Mouse (Mus musculus): ENCODE measurements around the gene Ppp1r11. TPM values are rescaled to one million over a fixed set of nuclear protein-coding genes. Genes with fewer than 3 reads are reported as not detected.

Gene Ppp1r11
- polyA plus RNA-seq, 1 experiment from 2014 or later, result 166 TPM

Other genes with a start within 250 kb of the Ppp1r11 start
- gene H2-M10.5, start 178.8 kb downstream of the Ppp1r11 start, polyA plus RNA-seq (2015; fragmentation: Nextera tagmentation; extraction: Ambion mirVana), result not detected in 2 replicates
- not detected in 2 replicates for gene H2-M10.6, start 139.6 kb downstream of the Ppp1r11 start, polyA plus RNA-seq (2015; fragmentation: Nextera tagmentation; extraction: Ambion mirVana)
- gene Trim26, start 114.6 kb downstream of the Ppp1r11 start, polyA plus RNA-seq (2015; fragmentation: Nextera tagmentation; extraction: Ambion mirVana), result 44.5 and 48.0 TPM in 2 replicates
- gene Trim15, start 84.5 kb downstream of the Ppp1r11 start, polyA plus RNA-seq (2015; fragmentation: Nextera tagmentation; extraction: Ambion mirVana), result 0.53 and 0.89 TPM in 2 replicates
- gene Trim10, start 82.2 kb downstream of the Ppp1r11 start, polyA plus RNA-seq (2015; fragmentation: Nextera tagmentation; extraction: Ambion mirVana), result 0.70 and 1.0 TPM in 2 replicates
- gene Trim40, start 61.6 kb downstream of the Ppp1r11 start, polyA plus RNA-seq (2015; fragmentation: Nextera tagmentation; extraction: Ambion mirVana), result not detected in 2 replicates
- gene Trim31, start 53.6 kb downstream of the Ppp1r11 start, polyA plus RNA-seq (2015; fragmentation: Nextera tagmentation; extraction: Ambion mirVana), result not detected in 2 replicates
- gene Rnf39, start 8.8 kb downstream of the Ppp1r11 start, polyA plus RNA-seq (2015; fragmentation: Nextera tagmentation; extraction: Ambion mirVana), result 1.7 and 2.0 TPM in 2 replicates
- gene Znrd1, start 6.8 kb upstream of the Ppp1r11 start, polyA plus RNA-seq (2015; fragmentation: Nextera tagmentation; extraction: Ambion mirVana), result 47.3 and 52.3 TPM in 2 replicates
- 4.7 and 6.5 TPM in 2 replicates for gene Znrd1as, start 6.9 kb upstream of the Ppp1r11 start, polyA plus RNA-seq (2015; fragmentation: Nextera tagmentation; extraction: Ambion mirVana)
- 0.42 and 0.44 TPM in 2 replicates for gene 2410137M14Rik, start 29.5 kb upstream of the Ppp1r11 start, polyA plus RNA-seq (2015; fragmentation: Nextera tagmentation; extraction: Ambion mirVana)
- gene H2-M5, start 37.8 kb upstream of the Ppp1r11 start, polyA plus RNA-seq (2015; fragmentation: Nextera tagmentation; extraction: Ambion mirVana), result 2.9 and 3.4 TPM in 2 replicates
- 280 and 312 TPM in 2 replicates for gene Zfp57, start 49.4 kb upstream of the Ppp1r11 start, polyA plus RNA-seq (2015; fragmentation: Nextera tagmentation; extraction: Ambion mirVana)
- gene Mog, start 71.7 kb upstream of the Ppp1r11 start, polyA plus RNA-seq (2015; fragmentation: Nextera tagmentation; extraction: Ambion mirVana), result 2.0 and 3.2 TPM in 2 replicates
- gene Gabbr1, start 94.2 kb upstream of the Ppp1r11 start, polyA plus RNA-seq (2015; fragmentation: Nextera tagmentation; extraction: Ambion mirVana), result 81.7 and 94.9 TPM in 2 replicates
- not detected in 2 replicates for gene Olfr90, start 136.8 kb upstream of the Ppp1r11 start, polyA plus RNA-seq (2015; fragmentation: Nextera tagmentation; extraction: Ambion mirVana)
- gene Olfr91, start 146.5 kb upstream of the Ppp1r11 start, polyA plus RNA-seq (2015; fragmentation: Nextera tagmentation; extraction: Ambion mirVana), result not detected in 2 replicates
- not detected in 2 replicates for gene Olfr92, start 168.3 kb upstream of the Ppp1r11 start, polyA plus RNA-seq (2015; fragmentation: Nextera tagmentation; extraction: Ambion mirVana)
- gene Olfr93, start 209.8 kb upstream of the Ppp1r11 start, polyA plus RNA-seq (2015; fragmentation: Nextera tagmentation; extraction: Ambion mirVana), result not detected in 2 replicates
- not detected in 2 replicates for gene Ubd, start 242.2 kb upstream of the Ppp1r11 start, polyA plus RNA-seq (2015; fragmentation: Nextera tagmentation; extraction: Ambion mirVana)
- gene Olfr94, start 249.3 kb upstream of the Ppp1r11 start, polyA plus RNA-seq (2015; fragmentation: Nextera tagmentation; extraction: Ambion mirVana), result not detected in 2 replicates